Mouse (Mus musculus) hindbrain, embryonic 14.5 days (tissue): Measurements from ENCODE around the gene Lrrc49. TPM values are rescaled to one million over a fixed set of nuclear protein-coding genes. Genes with fewer than 3 reads are reported as not detected.

ENCODE experiments used
- ATAC-seq: fragments of 200-750 bp; cut with Nextera tagmentation; 2 replicates; pipeline ENCODE4 v1.8.0; 2017; ENCODE audit warnings: moderate number of reproducible peaks, mild to moderate bottlenecking, moderate TSS enrichment, moderate library complexity; ENCODE audit not compliant: low FRiP score
- DNase-seq: peaks from one replicate; pipeline ENCODE4 v3.0.0-alpha.2; 2015; ENCODE audit warnings: low spot score
- H3K27ac ChIP-seq: fragments of 300-500 bp; sonication (generic); 2 replicates; pipeline ENCODE4 v1.5.1; 2014; ENCODE audit warnings: mild to moderate bottlenecking, moderate library complexity
- H3K27me3 ChIP-seq: fragments of 300-500 bp; sonication (generic); 2 replicates; pipeline ENCODE4 v1.6.1; 2014; ENCODE audit warnings: mild to moderate bottlenecking, low read length, mixed read lengths; ENCODE audit not compliant: control insufficient read depth, insufficient read depth
- H3K36me3 ChIP-seq: fragments of 300-500 bp; sonication (generic); replicated peaks from 2 replicates; pipeline ENCODE4 v1.6.1; 2014; ENCODE audit not compliant: control insufficient read depth, insufficient read depth
- H3K4me1 ChIP-seq: fragments of 300-500 bp; sonication (generic); replicated peaks from 2 replicates; pipeline ENCODE4 v1.6.1; 2014; ENCODE audit warnings: antibody characterized with exemption, low read length, mixed read lengths; ENCODE audit not compliant: control insufficient read depth, insufficient read depth
- H3K4me2 ChIP-seq: fragments of 300-500 bp; sonication (generic); replicated peaks from 2 replicates; pipeline ENCODE4 v1.6.1; 2014; ENCODE audit warnings: mild to moderate bottlenecking, moderate library complexity
- H3K4me3 ChIP-seq: fragments of 300-500 bp; sonication (generic); replicated peaks from 2 replicates; pipeline ENCODE4 v1.5.1; 2014; ENCODE audit warnings: mild to moderate bottlenecking, low read length
- H3K9ac ChIP-seq: fragments of 300-500 bp; sonication (generic); 2 replicates; pipeline ENCODE4 v1.6.1; 2014
- H3K9me3 ChIP-seq: fragments of 300-500 bp; sonication (generic); 2 replicates; pipeline ENCODE4 v1.6.1; 2016; ENCODE audit warnings: low read length; ENCODE audit not compliant: control insufficient read depth
- WGBS: fragments of 180-500 bp; shearing (Covaris S2); extraction: QIAGEN DNeasy Blood & Tissue Kit; methylation state at CpG from one replicate; pipeline ENCODE4 v1.1.7; 2014; 5-methylcytosine and 5-hydroxymethylcytosine counted together
- polyA plus RNA-seq: library from polyadenylated mRNA; unstranded; fragments of >200 nt; fragmentation: Nextera tagmentation; extraction: Ambion mirVana; gene quantifications from 2 replicates; pipeline ENCODE4 v1.2.1, GENCODE M21; 2014

Lrrc49 gene
- polyA plus RNA-seq, 1 experiment from 2014 or later: 79.3 TPM

- 83% methylated on average over 13 of the region's 13 CpGs for WGBS
- no peak for DNase-seq
- no peaks in the 10 kb centered on the region for H3K4me1 ChIP-seq
These were observed 142.4 kb downstream of the Lrrc49 start for GRCm38 (mm10) chr9:60545361-60546096.

GRCm38 (mm10) chr9:60543422-60544015 is 144.4 kb downstream of the Lrrc49 start:
- no peak for ATAC-seq
- 90% methylated on average over 7 of the region's 7 CpGs for WGBS
- no peaks in the 10 kb centered on the region for H3K9me3 ChIP-seq
- no peak overlapping the region for H3K27ac ChIP-seq
- no peaks in the 10 kb centered on the region for H3K27me3 ChIP-seq
- H3K4me1 ChIP-seq: no peaks in the 10 kb centered on the region
- no peak for DNase-seq
- no peak overlapping the region for H3K9ac ChIP-seq
- H3K4me3 ChIP-seq: no peak overlapping the region
- no peak overlapping the region for H3K4me2 ChIP-seq
- H3K36me3 ChIP-seq: no peaks in the 10 kb centered on the region

More at GRCm38 (mm10) chr9:60545361-60546096, 142.4 kb downstream of the Lrrc49 start:
- H3K27ac ChIP-seq: no peak overlapping the region
- H3K4me3 ChIP-seq: no peak overlapping the region
- ATAC-seq: no peak
- H3K9me3 ChIP-seq: no peaks in the 10 kb centered on the region
- no peak overlapping the region for H3K9ac ChIP-seq
- no peak overlapping the region for H3K4me2 ChIP-seq
- H3K36me3 ChIP-seq: no peaks in the 10 kb centered on the region
- no peaks in the 10 kb centered on the region for H3K27me3 ChIP-seq

DNA sequence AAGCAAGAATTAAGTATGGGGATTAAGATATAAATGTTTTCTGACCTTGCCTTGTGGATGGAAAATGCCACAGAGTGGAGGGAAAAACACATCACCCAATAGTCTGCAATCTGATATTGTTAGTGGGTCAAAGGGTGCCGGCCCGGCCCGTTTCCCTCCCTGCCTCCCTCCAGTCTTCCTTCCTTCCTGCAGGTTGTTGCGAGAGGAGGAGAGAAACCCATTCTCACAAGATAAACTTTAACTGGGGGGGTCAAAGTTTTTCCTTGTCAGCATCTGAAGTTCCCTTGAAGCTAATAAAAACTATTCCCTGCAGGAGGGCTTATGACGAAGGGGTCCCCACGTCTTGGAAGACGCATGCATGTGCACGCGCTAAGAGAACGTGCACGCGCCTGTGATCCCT is 157.6 kb downstream of the Lrrc49 start:
- Histone ChIP-seq H3K27me3 (no peaks in the 10 kb centered on the region), H3K36me3 (no peaks in the 10 kb centered on the region), H3K4me2 (no peak overlapping the region), H3K27ac (no peak overlapping the region), H3K9ac (no peak overlapping the region), H3K4me1 (no peaks in the 10 kb centered on the region), H3K9me3 (no peaks in the 10 kb centered on the region), H3K4me3 (no peak overlapping the region)
- 87% methylated on average over 12 of the region's 12 CpGs for WGBS
- no peak for ATAC-seq
- no peak for DNase-seq

DNA sequence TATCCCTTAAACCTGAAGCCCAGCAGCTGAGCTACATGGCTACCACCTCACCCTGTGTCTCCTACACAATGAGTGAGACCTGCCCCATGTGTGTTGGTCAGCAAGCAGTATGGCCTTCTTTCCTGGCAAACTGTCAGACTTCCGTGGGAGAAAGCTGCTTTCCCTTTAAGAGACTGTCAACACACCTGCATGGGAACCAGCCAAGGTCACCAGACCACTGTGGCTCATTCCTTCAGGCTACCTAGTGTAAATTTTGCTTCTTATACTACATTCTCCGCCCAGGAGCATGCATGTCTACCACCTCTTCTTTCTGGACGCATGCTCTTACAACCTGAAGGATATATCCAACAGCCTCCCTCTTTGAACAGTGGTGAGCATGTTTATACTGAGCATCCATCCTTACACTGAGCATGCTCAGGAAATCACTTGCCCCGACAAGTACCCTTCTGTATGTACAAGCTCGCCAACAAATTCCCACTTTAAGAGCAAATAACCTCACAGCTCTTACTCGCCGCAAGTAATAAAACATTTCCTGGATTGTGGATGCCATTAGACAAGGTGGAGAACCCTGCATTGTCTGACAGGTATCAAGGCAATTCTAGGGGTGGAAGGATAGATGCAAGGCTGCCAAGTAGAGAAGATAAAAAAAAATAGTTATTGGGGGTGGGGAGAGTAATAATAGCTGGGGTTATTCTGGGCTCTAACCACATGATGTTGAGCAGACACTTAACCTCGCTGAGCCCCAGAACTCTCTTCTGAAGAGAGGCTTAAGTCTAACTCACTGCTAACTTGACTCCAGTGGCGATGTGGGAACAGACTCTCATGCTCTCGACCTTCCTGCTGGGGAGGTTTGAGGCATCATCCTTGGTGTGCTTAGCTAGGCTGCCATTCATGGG is 158.4 kb downstream of the Lrrc49 start:
- 91% methylated on average over 10 of the region's 10 CpGs for WGBS
- Histone ChIP-seq H3K9ac (no peak overlapping the region), H3K4me1 (no peaks in the 10 kb centered on the region), H3K27ac (no peak overlapping the region), H3K4me2 (no peak overlapping the region), H3K36me3 (no peaks in the 10 kb centered on the region), H3K4me3 (no peak overlapping the region), H3K9me3 (no peaks in the 10 kb centered on the region), H3K27me3 (no peaks in the 10 kb centered on the region)
- ATAC-seq: no peak
- no peak for DNase-seq

- Histone ChIP-seq H3K9ac (no peak overlapping the region), H3K4me3 (no peak overlapping the region), H3K4me1 (no peaks in the 10 kb centered on the region), H3K9me3 (no peaks in the 10 kb centered on the region), H3K27ac (no peak overlapping the region), H3K4me2 (no peak overlapping the region), H3K27me3 (no peaks in the 10 kb centered on the region), H3K36me3 (no peaks in the 10 kb centered on the region)
- ATAC-seq: no peak
- WGBS: 76% methylated on average over 3 of the region's 3 CpGs
- no peak for DNase-seq
These were observed 159.7 kb downstream of the Lrrc49 start for GRCm38 (mm10) chr9:60528269-60528668.

DNA sequence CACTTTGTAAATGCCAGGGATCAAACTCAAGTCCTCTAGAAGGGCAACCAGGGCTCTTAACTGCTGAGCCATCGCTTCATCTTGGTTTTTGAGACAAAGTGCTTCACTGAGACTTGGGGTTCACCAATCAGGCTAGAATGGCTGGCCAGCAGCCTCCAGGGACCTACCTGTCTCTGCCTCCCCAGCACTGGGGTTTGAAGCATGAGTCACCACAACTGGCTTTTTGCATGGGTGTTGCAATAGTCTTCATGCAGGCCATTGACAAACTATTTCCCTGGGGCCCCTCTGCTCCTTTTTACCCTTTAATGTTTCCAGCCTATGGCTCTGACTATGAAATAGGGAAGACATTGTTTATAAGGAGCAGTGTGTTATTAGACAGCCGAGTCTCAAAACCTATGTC is 160.1 kb downstream of the Lrrc49 start:
- Histone ChIP-seq H3K4me2 (no peak overlapping the region), H3K4me1 (no peaks in the 10 kb centered on the region), H3K27ac (no peak overlapping the region), H3K27me3 (no peaks in the 10 kb centered on the region), H3K9me3 (no peaks in the 10 kb centered on the region), H3K36me3 (no peaks in the 10 kb centered on the region), H3K4me3 (no peak overlapping the region), H3K9ac (no peak overlapping the region)
- DNase-seq (no peak), ATAC-seq (no peak)
- WGBS: 83% methylated on average over 2 of the region's 2 CpGs

- Histone ChIP-seq H3K27ac (no peak overlapping the region), H3K9me3 (no peaks in the 10 kb centered on the region), H3K36me3 (no peaks in the 10 kb centered on the region), H3K4me2 (no peak overlapping the region), H3K4me3 (no peak overlapping the region), H3K4me1 (no peaks in the 10 kb centered on the region), H3K27me3 (peaks cover 8% of the 10 kb centered on the region), H3K9ac (no peak overlapping the region)
- WGBS: 71% methylated on average over 5 of the region's 5 CpGs
- no peak for ATAC-seq
- no peak for DNase-seq
These were observed 160.9 kb downstream of the Lrrc49 start for GRCm38 (mm10) chr9:60527051-60527450.

DNA sequence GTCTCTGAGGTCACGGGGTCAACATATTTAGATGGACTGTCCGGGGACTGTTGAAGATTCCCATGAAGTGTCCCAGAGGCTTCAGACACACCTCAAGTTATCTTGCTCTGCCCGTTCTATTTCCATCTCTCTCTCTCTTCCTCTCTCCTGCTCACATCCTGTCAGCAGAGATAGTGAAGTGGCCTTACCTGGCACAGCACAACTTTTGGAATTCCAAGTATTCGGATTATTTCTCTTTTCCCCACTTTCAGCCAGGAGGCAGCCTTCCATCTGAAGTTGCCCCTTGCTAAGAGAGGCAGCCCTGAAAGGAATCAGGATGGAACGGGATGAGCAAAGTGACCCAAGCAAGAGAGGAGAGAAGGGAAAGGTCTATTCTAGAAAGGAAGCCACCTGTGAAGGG is 161.8 kb downstream of the Lrrc49 start:
- H3K9me3 ChIP-seq: no peaks in the 10 kb centered on the region
- WGBS: 85% methylated on average over 5 of the region's 5 CpGs

DNA sequence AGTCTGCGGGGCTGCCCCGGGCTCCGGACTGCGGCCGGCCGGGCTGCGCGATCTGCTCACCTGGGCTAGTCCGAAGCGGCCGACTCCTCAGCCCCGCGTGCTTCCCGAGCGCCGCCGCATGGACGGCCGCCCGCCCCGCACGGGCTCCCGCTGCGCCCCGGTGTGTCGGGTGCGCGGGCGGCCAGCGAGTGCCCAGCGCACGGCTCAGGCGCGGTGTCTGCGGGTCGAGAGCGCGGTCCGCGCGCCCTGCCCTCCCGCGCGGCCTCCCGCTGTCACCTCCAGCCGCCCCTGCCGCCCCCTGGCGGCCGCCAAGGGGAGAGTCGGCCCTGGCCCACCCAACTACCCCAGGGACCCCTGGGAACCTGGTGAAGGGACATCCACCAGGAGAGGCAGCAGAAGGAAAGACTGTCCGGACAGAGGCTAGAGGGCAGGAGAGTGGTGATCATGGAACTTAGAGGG is 166.1 kb downstream of the Lrrc49 start, which contains the start of gene Thsd4:
Gene Thsd4, minus strand, starts transcription at position 241 of the 459 bp plus-strand sequence.
- WGBS: 0% methylated on average over 46 of the region's 51 CpGs
- Histone ChIP-seq H3K4me1 (peaks cover 34% of the 10 kb centered on the region), H3K27ac (no peak within 1 kb of the TSS), H3K9me3 (no peaks in the 10 kb centered on the region), H3K27me3 (peaks cover 44% of the 10 kb centered on the region), H3K9ac (peak within 1 kb of the TSS; percentile 55), H3K4me2 (peak within 1 kb of the TSS; percentile 69), H3K4me3 (peak within 1 kb of the TSS; percentile 45), H3K36me3 (no peaks in the 10 kb centered on the region)
- ATAC-seq (peak; percentile 51; the same call in 1 of the 2 replicates), DNase-seq (peak; percentile 48)

More for the DNA sequence above, 161.8 kb downstream of the Lrrc49 start:
- no peak for DNase-seq
- H3K4me2 ChIP-seq: no peak overlapping the region
- no peaks in the 10 kb centered on the region for H3K4me1 ChIP-seq
- no peak overlapping the region for H3K27ac ChIP-seq
- H3K27me3 ChIP-seq: peaks cover 14% of the 10 kb centered on the region
- ATAC-seq: no peak
- no peaks in the 10 kb centered on the region for H3K36me3 ChIP-seq
- no peak overlapping the region for H3K9ac ChIP-seq
- no peak overlapping the region for H3K4me3 ChIP-seq
